Mouse (Mus musculus) stomach, embryonic 15.5 days (tissue): ENCODE measurements around the gene Cdc42ep4. TPM values are rescaled to one million over a fixed set of nuclear protein-coding genes. Genes with fewer than 3 reads are reported as not detected.

Source experiments
- ATAC-seq: fragments of 200-750 bp; cut with Nextera tagmentation; 2 replicates; pipeline ENCODE4 v1.8.0; 2017; ENCODE audit warnings: low read depth, moderate number of reproducible peaks, moderate TSS enrichment; ENCODE audit not compliant: insufficient read depth, low FRiP score
- H3K27ac ChIP-seq: fragments of 300-500 bp; sonication (generic); 2 replicates; pipeline ENCODE4 v1.5.1; 2015; ENCODE audit warnings: mild to moderate bottlenecking, inconsistent platforms
- H3K27me3 ChIP-seq: fragments of 300-500 bp; sonication (generic); replicated peaks from 2 replicates; pipeline ENCODE4 v1.6.1; 2015; ENCODE audit warnings: inconsistent platforms
- H3K36me3 ChIP-seq: fragments of 300-500 bp; sonication (generic); 2 replicates; pipeline ENCODE4 v1.6.1; 2015; ENCODE audit warnings: inconsistent platforms
- H3K4me1 ChIP-seq: fragments of 300-500 bp; sonication (generic); 2 replicates; pipeline ENCODE4 v1.6.1; 2015; ENCODE audit warnings: inconsistent platforms
- H3K4me2 ChIP-seq: fragments of 300-500 bp; sonication (generic); 2 replicates; pipeline ENCODE4 v1.6.1; 2015; ENCODE audit warnings: mild to moderate bottlenecking, inconsistent platforms
- H3K4me3 ChIP-seq: fragments of 300-500 bp; sonication (generic); replicated peaks from 2 replicates; pipeline ENCODE4 v1.5.1; 2015; ENCODE audit warnings: inconsistent platforms
- H3K9ac ChIP-seq: fragments of 300-500 bp; sonication (generic); 2 replicates; pipeline ENCODE4 v1.6.1; 2015; ENCODE audit warnings: inconsistent platforms
- H3K9me3 ChIP-seq: fragments of 300-500 bp; sonication (generic); 2 replicates; pipeline ENCODE4 v1.6.1; 2016; ENCODE audit warnings: inconsistent platforms
- WGBS: fragments of 180-500 bp; shearing (Covaris S2); methylation state at CpG from one replicate; pipeline ENCODE4 v1.1.7; 2015; 5-methylcytosine and 5-hydroxymethylcytosine counted together
- polyA plus RNA-seq: library from polyadenylated mRNA; unstranded; fragments of >200 nt; fragmentation: Nextera tagmentation; extraction: Ambion mirVana; gene quantifications from 2 replicates; pipeline ENCODE4 v1.2.1, GENCODE M21; 2015

Cdc42ep4 gene
- polyA plus RNA-seq, 1 experiment from 2014 or later = 51.6 TPM

- no peaks in the 10 kb centered on the region for H3K36me3 ChIP-seq
- no peaks in the 10 kb centered on the region for H3K9me3 ChIP-seq
- H3K4me2 ChIP-seq = no peak overlapping the region
- no peak overlapping the region for H3K4me3 ChIP-seq
- ATAC-seq = no peak
- no peaks in the 10 kb centered on the region for H3K27me3 ChIP-seq
- H3K9ac ChIP-seq = no peak overlapping the region
- WGBS = 85% methylated on average over 5 of the region's 5 CpGs
- H3K4me1 ChIP-seq = peaks cover 13% of the 10 kb centered on the region
- H3K27ac ChIP-seq = no peak overlapping the region
Measured at GRCm38 (mm10) chr11:113773191-113773590, 21.5 kb upstream of the Cdc42ep4 start.

DNA sequence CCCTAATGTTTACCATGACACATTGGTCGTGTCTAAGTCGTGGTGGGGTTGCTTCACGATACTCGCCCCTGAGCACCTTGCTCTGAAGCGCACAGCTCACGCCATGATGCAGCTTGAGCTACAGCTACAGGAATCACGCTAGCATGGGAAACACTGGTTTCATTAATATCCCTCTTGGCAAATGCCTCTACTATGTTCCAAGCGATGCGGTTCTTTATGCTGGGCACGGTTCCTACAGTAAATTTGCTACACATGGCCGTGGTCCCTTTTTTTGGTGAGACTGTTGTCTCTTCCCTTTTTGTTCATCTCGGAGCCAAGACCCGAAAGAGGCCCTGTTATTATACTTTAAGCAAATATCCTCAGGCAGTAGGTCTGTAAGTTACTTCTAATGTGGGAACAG, 19.5 kb upstream of the Cdc42ep4 start:
- Histone ChIP-seq H3K4me3 (no peak overlapping the region), H3K4me1 (peaks cover 17% of the 10 kb centered on the region), H3K9ac (no peak overlapping the region), H3K27me3 (no peaks in the 10 kb centered on the region), H3K4me2 (no peak overlapping the region), H3K9me3 (no peaks in the 10 kb centered on the region), H3K27ac (no peak overlapping the region), H3K36me3 (no peaks in the 10 kb centered on the region)
- no peak for ATAC-seq
- WGBS = 85% methylated on average over 13 of the region's 13 CpGs

- ATAC-seq = no peak
- Histone ChIP-seq H3K9me3 (no peaks in the 10 kb centered on the region), H3K27ac (no peak overlapping the region), H3K4me2 (no peak overlapping the region), H3K27me3 (no peaks in the 10 kb centered on the region), H3K36me3 (no peaks in the 10 kb centered on the region), H3K9ac (no peak overlapping the region), H3K4me3 (no peak overlapping the region), H3K4me1 (peaks cover 24% of the 10 kb centered on the region)
- 71% methylated on average over 3 of the region's 3 CpGs for WGBS
Measured at GRCm38 (mm10) chr11:113768356-113768755, 16.7 kb upstream of the Cdc42ep4 start.

DNA sequence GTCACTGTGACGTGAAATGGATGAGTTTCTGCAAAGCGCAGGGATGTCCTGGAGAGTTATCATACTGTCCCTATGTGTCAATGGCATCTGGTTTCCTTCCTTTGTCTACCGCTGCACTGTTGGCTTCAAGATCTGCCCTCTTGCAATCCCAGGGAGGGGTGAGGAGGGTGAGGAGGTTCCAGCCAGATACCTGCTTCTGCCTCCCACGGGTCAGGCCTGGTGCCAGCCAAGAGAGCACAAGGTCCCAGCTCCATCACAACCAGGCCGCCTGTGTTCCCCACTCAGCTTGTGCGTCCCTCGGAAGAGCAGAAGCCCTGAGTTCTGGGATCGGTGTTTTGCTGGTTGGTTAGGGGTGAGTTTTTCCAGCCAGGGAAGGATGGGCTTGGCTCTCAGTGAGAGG, 15.6 kb upstream of the Cdc42ep4 start:
- Histone ChIP-seq H3K9ac (no peak overlapping the region), H3K4me2 (no peak overlapping the region), H3K9me3 (no peaks in the 10 kb centered on the region), H3K27me3 (no peaks in the 10 kb centered on the region), H3K36me3 (no peaks in the 10 kb centered on the region), H3K4me3 (no peak overlapping the region), H3K27ac (peak overlapping the region; percentile 33; the same call in 1 of the 2 replicates), H3K4me1 (peaks cover 27% of the 10 kb centered on the region)
- WGBS = 58% methylated on average over 8 of the region's 8 CpGs
- no peak for ATAC-seq

- WGBS = 33% methylated on average over 10 of the region's 10 CpGs
- no peak overlapping the region for H3K9ac ChIP-seq
- H3K4me2 ChIP-seq = no peak overlapping the region
- no peaks in the 10 kb centered on the region for H3K9me3 ChIP-seq
- ATAC-seq = no peak
- H3K4me3 ChIP-seq = no peak overlapping the region
- no peaks in the 10 kb centered on the region for H3K27me3 ChIP-seq
- peak overlapping the region; percentile 49 for H3K27ac ChIP-seq
- H3K4me1 ChIP-seq = peaks cover 27% of the 10 kb centered on the region
- H3K36me3 ChIP-seq = no peaks in the 10 kb centered on the region
Measured at GRCm38 (mm10) chr11:113766284-113766985, 14.8 kb upstream of the Cdc42ep4 start.

DNA sequence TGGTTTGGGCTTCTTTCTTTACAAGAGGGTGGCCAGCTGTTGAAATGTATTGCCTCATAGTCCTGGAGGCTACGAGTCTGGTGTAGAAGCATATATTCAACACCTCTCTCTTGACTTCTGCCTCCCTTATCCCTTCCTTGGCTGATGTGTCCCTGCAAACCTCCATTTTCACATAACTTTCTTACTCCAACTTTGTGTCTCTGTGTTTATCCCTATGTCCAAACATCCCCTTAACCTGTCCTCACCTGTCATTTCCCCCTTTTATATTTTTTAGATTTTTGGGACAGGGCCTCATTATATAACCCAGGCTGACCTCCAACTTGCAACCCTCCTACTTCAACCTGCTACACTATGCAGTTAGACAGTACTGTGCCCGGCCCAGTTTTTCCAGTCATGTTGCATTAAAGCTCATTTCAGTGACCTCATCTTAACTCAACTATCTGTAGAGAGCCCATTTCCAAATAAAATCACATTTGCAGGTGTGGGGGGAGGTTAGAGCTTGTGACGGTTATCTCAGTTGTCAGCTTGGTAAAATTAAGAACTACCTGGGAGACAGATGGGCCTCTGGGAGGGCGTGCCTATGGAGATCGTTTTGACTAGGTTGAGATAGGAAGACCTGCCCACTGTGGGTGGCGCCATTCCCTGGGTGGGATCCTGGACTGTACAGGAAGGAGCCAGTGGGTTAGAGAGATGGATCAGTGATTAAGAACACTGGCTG, 12.6 kb upstream of the Cdc42ep4 start:
- no peaks in the 10 kb centered on the region for H3K27me3 ChIP-seq
- peaks cover 27% of the 10 kb centered on the region for H3K4me1 ChIP-seq
- no peak overlapping the region for H3K4me3 ChIP-seq
- ATAC-seq = no peak
- no peak overlapping the region for H3K4me2 ChIP-seq
- no peaks in the 10 kb centered on the region for H3K36me3 ChIP-seq
- WGBS = 70% methylated on average over 6 of the region's 6 CpGs
- no peak overlapping the region for H3K27ac ChIP-seq
- H3K9me3 ChIP-seq = no peaks in the 10 kb centered on the region
- no peak overlapping the region for H3K9ac ChIP-seq

- Histone ChIP-seq H3K9me3 (no peaks in the 10 kb centered on the region), H3K4me3 (no peak overlapping the region), H3K9ac (no peak overlapping the region), H3K27me3 (no peaks in the 10 kb centered on the region), H3K4me1 (peaks cover 27% of the 10 kb centered on the region), H3K27ac (no peak overlapping the region), H3K4me2 (peak overlapping the region; percentile 21; the same call in 1 of the 2 replicates), H3K36me3 (no peaks in the 10 kb centered on the region)
- no peak for ATAC-seq
- WGBS = 21% methylated on average over 5 of the region's 5 CpGs
Measured at GRCm38 (mm10) chr11:113763449-113763848, 11.8 kb upstream of the Cdc42ep4 start.

DNA sequence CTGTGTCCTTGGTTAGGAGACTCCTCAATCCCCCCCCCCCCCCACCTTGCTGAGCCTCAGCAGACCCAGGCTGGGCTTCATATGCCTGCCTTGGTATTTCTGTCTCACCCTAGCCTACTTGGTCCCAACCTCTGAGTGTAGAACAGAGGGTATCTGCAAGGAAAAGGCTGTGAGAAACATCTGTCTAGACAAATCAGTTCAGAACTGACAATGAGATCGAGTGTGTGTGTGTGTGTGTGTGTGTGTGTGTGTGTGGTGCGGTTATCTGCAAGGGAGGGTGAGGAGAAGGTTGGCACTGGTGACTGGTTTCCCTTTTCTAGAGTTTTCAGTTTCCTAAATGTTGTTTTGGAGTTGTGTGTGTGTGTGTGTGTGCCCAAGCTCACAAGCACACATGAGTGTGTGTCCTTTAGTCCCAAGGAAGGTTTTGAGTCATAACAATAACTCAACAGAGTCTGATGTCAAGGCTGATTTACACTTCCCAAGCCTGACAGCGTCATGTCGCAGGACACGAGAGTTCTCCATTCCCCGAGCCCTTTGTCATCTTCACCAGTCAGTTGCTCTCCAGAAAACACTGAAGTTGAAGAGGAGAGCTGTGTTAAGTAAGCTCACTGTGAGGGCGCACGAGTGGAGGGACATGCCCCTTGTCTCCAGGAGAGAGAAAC, 10.6 kb upstream of the Cdc42ep4 start:
- H3K4me1 ChIP-seq = peaks cover 20% of the 10 kb centered on the region
- ATAC-seq = no peak
- no peak overlapping the region for H3K9ac ChIP-seq
- no peaks in the 10 kb centered on the region for H3K36me3 ChIP-seq
- H3K27me3 ChIP-seq = no peaks in the 10 kb centered on the region
- H3K4me3 ChIP-seq = no peak overlapping the region
- H3K27ac ChIP-seq = no peak overlapping the region
- H3K9me3 ChIP-seq = no peaks in the 10 kb centered on the region
- no peak overlapping the region for H3K4me2 ChIP-seq
- WGBS = 75% methylated on average over 8 of the region's 8 CpGs

DNA sequence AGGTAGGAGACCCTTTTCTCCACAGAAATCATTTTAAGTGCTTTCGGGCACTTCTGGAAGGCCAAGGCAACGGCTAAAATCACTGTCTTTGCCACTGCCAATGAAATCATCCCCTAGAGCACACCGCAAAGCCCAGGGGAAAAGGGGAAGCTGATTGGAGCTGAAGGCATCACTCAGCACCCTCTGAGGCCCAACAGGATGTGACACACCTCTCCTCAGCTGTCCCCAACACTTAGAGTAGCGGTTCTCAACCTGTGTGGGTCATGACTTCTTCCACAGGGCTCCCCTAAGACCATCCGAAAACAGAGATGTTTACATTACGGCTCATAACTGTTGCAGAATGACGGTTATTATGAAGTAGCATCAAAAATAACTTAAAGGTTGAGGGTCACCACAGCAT, 10.0 kb upstream of the Cdc42ep4 start:
- H3K4me3 ChIP-seq = no peak overlapping the region
- H3K9me3 ChIP-seq = no peaks in the 10 kb centered on the region
- WGBS = 82% methylated on average over 7 of the region's 7 CpGs
- no peak overlapping the region for H3K27ac ChIP-seq
- H3K4me1 ChIP-seq = peaks cover 14% of the 10 kb centered on the region
- no peaks in the 10 kb centered on the region for H3K36me3 ChIP-seq
- H3K4me2 ChIP-seq = no peak overlapping the region
- H3K9ac ChIP-seq = no peak overlapping the region
- no peaks in the 10 kb centered on the region for H3K27me3 ChIP-seq
- ATAC-seq = no peak

DNA sequence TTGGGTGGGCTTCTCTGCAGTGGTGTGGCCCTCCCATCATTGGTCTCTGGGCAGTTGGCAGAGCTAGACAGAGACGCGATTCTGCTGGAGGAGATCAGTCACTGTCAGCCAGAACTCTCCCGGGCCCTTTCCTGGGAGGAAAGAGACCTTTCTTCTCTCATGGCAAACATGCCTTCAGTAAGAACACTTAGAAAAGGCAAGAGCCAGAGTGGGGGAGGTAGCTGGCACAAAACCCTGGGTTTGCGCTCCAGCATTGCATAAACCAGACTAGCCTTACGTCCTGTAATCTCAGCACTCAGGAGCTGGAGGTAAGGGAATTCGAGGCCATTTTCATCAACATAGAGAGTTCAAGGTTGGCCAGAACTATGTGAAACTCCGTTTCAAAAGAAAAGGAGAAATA, 8.8 kb upstream of the Cdc42ep4 start:
- H3K4me2 ChIP-seq = no peak overlapping the region
- H3K36me3 ChIP-seq = no peaks in the 10 kb centered on the region
- no peak overlapping the region for H3K9ac ChIP-seq
- H3K27ac ChIP-seq = no peak overlapping the region
- no peak for ATAC-seq
- 50% methylated on average over 7 of the region's 7 CpGs for WGBS
- H3K9me3 ChIP-seq = no peaks in the 10 kb centered on the region
- no peaks in the 10 kb centered on the region for H3K27me3 ChIP-seq
- H3K4me3 ChIP-seq = no peak overlapping the region
- peaks cover 8% of the 10 kb centered on the region; the same call in 1 of the 2 replicates for H3K4me1 ChIP-seq

GRCm38 (mm10) chr11:113758851-113759250, 7.2 kb upstream of the Cdc42ep4 start:
- ATAC-seq = no peak
- no peaks in the 10 kb centered on the region for H3K36me3 ChIP-seq
- no peak overlapping the region for H3K4me3 ChIP-seq
- no peak overlapping the region for H3K27ac ChIP-seq
- H3K9me3 ChIP-seq = no peaks in the 10 kb centered on the region
- H3K4me2 ChIP-seq = no peak overlapping the region
- 91% methylated on average over 5 of the region's 5 CpGs for WGBS
- H3K27me3 ChIP-seq = no peaks in the 10 kb centered on the region
- H3K9ac ChIP-seq = no peak overlapping the region
- H3K4me1 ChIP-seq = peaks cover 7% of the 10 kb centered on the region; the same call in 1 of the 2 replicates

- 88% methylated on average over 12 of the region's 12 CpGs for WGBS
- ATAC-seq = no peak
- Histone ChIP-seq H3K9me3 (no peaks in the 10 kb centered on the region), H3K4me1 (peaks cover 9% of the 10 kb centered on the region), H3K4me2 (no peak overlapping the region), H3K4me3 (no peak overlapping the region), H3K9ac (no peak overlapping the region), H3K27me3 (no peaks in the 10 kb centered on the region), H3K27ac (0 out of 2 replicates have a peak overlapping the region, but pooled peaks have one; percentile 26), H3K36me3 (no peaks in the 10 kb centered on the region)
Measured at GRCm38 (mm10) chr11:113756578-113756977, 4.9 kb upstream of the Cdc42ep4 start.
